In the genomic region with DNA sequence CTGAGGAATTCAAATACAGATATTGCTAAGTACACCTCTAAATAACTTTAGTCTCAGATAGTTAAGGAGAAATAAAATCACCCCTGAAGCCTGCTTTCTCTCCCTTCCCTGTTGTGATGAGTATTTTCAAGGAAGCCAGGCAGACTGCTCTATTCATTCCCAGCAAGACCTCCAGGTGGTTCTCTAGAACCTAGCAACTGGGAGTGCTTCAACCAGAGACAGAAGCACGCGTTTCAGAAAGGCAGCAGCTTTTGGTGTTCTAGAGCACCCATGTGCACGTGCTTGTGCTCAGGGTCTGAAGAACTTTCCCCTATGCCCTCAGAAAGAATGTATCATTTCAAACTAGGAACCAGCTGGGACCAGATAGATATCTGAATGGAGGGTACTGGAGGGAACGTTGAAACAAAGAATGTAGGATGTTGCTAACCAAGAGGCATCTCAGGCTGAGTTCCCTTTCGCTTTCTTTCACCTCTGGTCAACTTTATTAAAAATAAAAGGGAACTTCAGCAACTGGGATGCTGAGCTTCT, we compare ENCODE assay signal across 12 mouse cellular contexts. TPM values are rescaled to one million over a fixed set of nuclear protein-coding genes. Genes with fewer than 3 reads are reported as not detected.
DNase-seq lines count a peak whose midpoint lies in the region; ATAC-seq and TF ChIP-seq lines count a peak whose summit lies in the region.
"Had no signal": no experiment of that assay in that cellular context is flagged by ENCODE, and none has a peak within 500 bp of the region (broad histone marks: within the 10 kb centered on the region; RNA-seq: fewer than 3 reads in every experiment).

No protein-coding gene starts in this region.

- no peaks in the 10 kb centered on the region for H3K9me3 ChIP-seq in kidney, embryonic 16.5 days (ENCODE audit: low read length)
- H3K9me3 ChIP-seq in hindbrain, embryonic 15.5 days, result no peaks in the 10 kb centered on the region
- H3K9me3 ChIP-seq in neural tube, embryonic 13.5 days, result no peaks in the 10 kb centered on the region

- intact Hi-C loops in gastrocnemius, adult 2 months (cut with DNase I), result no loop called here

- H3K4me1 ChIP-seq in kidney, embryonic 16.5 days (ENCODE audit: insufficient read depth, low read length), result peaks cover 25% of the 10 kb centered on the region
- H3K4me1 ChIP-seq in hindbrain, embryonic 15.5 days (replicated peaks), result peaks cover 12% of the 10 kb centered on the region
- peaks cover 17% of the 10 kb centered on the region for H3K4me1 ChIP-seq in neural tube, embryonic 13.5 days (replicated peaks)

- no peak for ATAC-seq in kidney, embryonic 16.5 days (ENCODE audit: low FRiP score, low TSS enrichment)
- no peak; the same call in 1 of the 2 replicates for ATAC-seq in hindbrain, embryonic 15.5 days (ENCODE audit: low FRiP score, low read depth)
- ATAC-seq in neural tube, embryonic 13.5 days (ENCODE audit: low read depth), result no peak

- peak overlapping the region; percentile 99 for H3K4me2 ChIP-seq in kidney, embryonic 16.5 days (replicated peaks; ENCODE audit: low read depth, low read length)
- peak overlapping the region; percentile 67 for H3K4me2 ChIP-seq in hindbrain, embryonic 15.5 days
- peak overlapping the region; percentile 73 for H3K4me2 ChIP-seq in neural tube, embryonic 13.5 days

- peaks cover 44% of the 10 kb centered on the region for H3K27me3 ChIP-seq in kidney, embryonic 16.5 days (ENCODE audit: insufficient read depth, low read length)
- no peaks in the 10 kb centered on the region for H3K27me3 ChIP-seq in hindbrain, embryonic 15.5 days
- peaks cover 8% of the 10 kb centered on the region; the same call in 1 of the 2 replicates for H3K27me3 ChIP-seq in neural tube, embryonic 13.5 days

- no peak overlapping the region for H3K9ac ChIP-seq in kidney, embryonic 16.5 days (replicated peaks; ENCODE audit: low read length)
- peak overlapping the region; percentile 98 for H3K9ac ChIP-seq in hindbrain, embryonic 15.5 days
- peak overlapping the region; percentile 92 for H3K9ac ChIP-seq in neural tube, embryonic 13.5 days

- H3K4me3 ChIP-seq in kidney, embryonic 16.5 days (ENCODE audit: low read length), result peak overlapping the region; percentile 29
- peak overlapping the region; percentile 98 for H3K4me3 ChIP-seq in hindbrain, embryonic 15.5 days
- peak overlapping the region; percentile 75 for H3K4me3 ChIP-seq in neural tube, embryonic 13.5 days
- no peak overlapping the region for H3K4me3 ChIP-seq in gastrocnemius, adult 2 months
- H3K4me3 ChIP-seq: megakaryocyte, embryonic 14.5 days had no signal

- WGBS in kidney, embryonic 16.5 days, result 18% methylated on average over 5 of the region's 5 CpGs
- WGBS in hindbrain, embryonic 15.5 days, result 14% methylated on average over 5 of the region's 5 CpGs
- WGBS in neural tube, embryonic 13.5 days, result 22% methylated on average over 5 of the region's 5 CpGs

- TF ChIP-seq CTCF in gastrocnemius, adult 2 months (IDR thresholded peaks at IDR 0.05), result no peak

- H3K36me3 ChIP-seq in kidney, embryonic 16.5 days (ENCODE audit: insufficient read depth, low read length), result no peaks in the 10 kb centered on the region
- no peaks in the 10 kb centered on the region for H3K36me3 ChIP-seq in hindbrain, embryonic 15.5 days
- no peaks in the 10 kb centered on the region for H3K36me3 ChIP-seq in neural tube, embryonic 13.5 days
- H3K36me3 ChIP-seq: G1E had no signal

- no peak for DNase-seq in kidney, postnatal 25 days
- peak; percentile 2 for DNase-seq in embryo, embryonic 9.5 days (ENCODE audit: extremely low spot score)
- no peak for DNase-seq in left cerebral cortex, adult 8-10 months (ENCODE audit: low spot score in 2 of 2)
- DNase-seq in gastrocnemius, adult 2 months, result no peak
- no peak for DNase-seq in gastrocnemius, postnatal 4 days (ENCODE audit: low spot score in 2 of 2)
- DNase-seq: cerebellum, adult 11 months; kidney, adult 18-20 months had no signal

- H3K27ac ChIP-seq in kidney, embryonic 16.5 days (ENCODE audit: low read length), result no peak overlapping the region
- H3K27ac ChIP-seq in hindbrain, embryonic 15.5 days (replicated peaks), result peak overlapping the region; percentile 98
- peak overlapping the region; percentile 94 for H3K27ac ChIP-seq in neural tube, embryonic 13.5 days (replicated peaks)
- H3K27ac ChIP-seq in gastrocnemius, adult 2 months, result no peak overlapping the region

RNA-seq across cellular contexts. Expression of gene Lrrc7, which starts 2.8 kb away (rescaled TPM):
- polyA plus RNA-seq in kidney, embryonic 16.5 days (2015; fragmentation: Nextera tagmentation; extraction: Ambion mirVana), result 0.15 TPM in 2 replicates
- 12.2 and 12.8 TPM in 2 replicates for polyA plus RNA-seq in hindbrain, embryonic 15.5 days (2015; fragmentation: Nextera tagmentation; extraction: Ambion mirVana)
- polyA plus RNA-seq in neural tube, embryonic 13.5 days (2015; fragmentation: Nextera tagmentation; extraction: Ambion mirVana), result 7.8 and 9.9 TPM in 2 replicates
- 100 to 1,000 TPM in 3 of 4 experiments, 10 to 100 TPM in 1; 99.2 to 125 (median 110) TPM for total RNA-seq in left cerebral cortex, adult 8-10 months (2022)
- total RNA-seq in gastrocnemius, adult 2 months (2021), result not detected
- total RNA-seq in gastrocnemius, postnatal 4 days (2021), result under 1 TPM; 0.05 to 0.10 TPM
- polyA plus RNA-seq: G1E had no signal

Comparison
In these comparisons a context has a peak if more than half of its experiments do, and no peak if none do; other contexts are left out.
1. H3K27ac ChIP-seq: peak in hindbrain, embryonic 15.5 days (single experiment) and neural tube, embryonic 13.5 days (single experiment); none in kidney, embryonic 16.5 days (single experiment) and gastrocnemius, adult 2 months (single experiment).
2. RNA of gene Lrrc7, which starts 2.8 kb away (total RNA-seq): 99.2 to 125 TPM in left cerebral cortex, adult 8-10 months; 0.05 to 0.10 TPM in gastrocnemius, postnatal 4 days and not detected in gastrocnemius, adult 2 months; every median in the first group is over 10 times any median in the second.
3. Peak in every context shown above with its lines, with median percentiles within 50 percentile points of each other: H3K4me2 ChIP-seq.